Mouse (Mus musculus): ENCODE measurements around the gene Adipor1. TPM values are rescaled to one million over a fixed set of nuclear protein-coding genes. Genes with fewer than 3 reads are reported as not detected.

The Adipor1 gene
- 100 to 1,000 TPM in 1 of 2 experiments, 10 to 100 TPM in 1; 87.0 to 103 TPM for polyA plus RNA-seq (2017; shearing (Covaris generic))

GRCm38 (mm10) chr1:134415168-134415831 is at the start of gene Adipor1:
Gene Adipor1, plus strand, starts transcription at chr1:134415378.

GRCm38 (mm10) chr1:134385666-134386065 is 29.5 kb upstream of the Adipor1 start, which contains the start of gene 4933406M09Rik:
Gene 4933406M09Rik, plus strand, starts transcription at chr1:134385940.

GRCm38 (mm10) chr1:134405509-134406413 is 9.4 kb upstream of the Adipor1 start, which contains the start of gene Cyb5r1:
Gene Cyb5r1, plus strand, starts transcription at chr1:134405559.

GRCm38 (mm10) chr1:134454904-134455824 is 40.0 kb downstream of the Adipor1 start, which contains the start of gene Klhl12:
Gene Klhl12, plus strand, starts transcription at chr1:134455531.

Other genes starting within 250 kb of the Adipor1 start
- gene Chil1, start 233.2 kb upstream of the Adipor1 start, polyA plus RNA-seq (2017; shearing (Covaris generic)), result 1 to 10 TPM in 1 of 2 experiments, under 1 TPM in 1; 0.60 to 2.5 TPM
- gene Mybph, start 221.9 kb upstream of the Adipor1 start, polyA plus RNA-seq (2017; shearing (Covaris generic)), result not detected
- 1 to 10 TPM in 1 of 2 experiments, under 1 TPM in 1; 0.37 to 1.0 TPM for gene Adora1, start 179.9 kb upstream of the Adipor1 start, polyA plus RNA-seq (2017; shearing (Covaris generic))
- not detected for gene Myog, start 125.4 kb upstream of the Adipor1 start, polyA plus RNA-seq (2017; shearing (Covaris generic))
- under 1 TPM in 1 of 2 experiments, not detected in 1; 0.41 TPM for gene Ppfia4, start 82.5 kb upstream of the Adipor1 start, polyA plus RNA-seq (2017; shearing (Covaris generic))
- gene Tmem183a, start 53.4 kb upstream of the Adipor1 start, polyA plus RNA-seq (2017; shearing (Covaris generic)), result 10 to 100 TPM; 58.7 to 61.3 TPM
- gene 4933406M09Rik, start 29.4 kb upstream of the Adipor1 start, polyA plus RNA-seq (2017; shearing (Covaris generic)), result not detected
- 10 to 100 TPM; 19.6 to 26.1 TPM for gene Cyb5r1, start 9.8 kb upstream of the Adipor1 start, polyA plus RNA-seq (2017; shearing (Covaris generic))
- gene Klhl12, start 40.2 kb downstream of the Adipor1 start, polyA plus RNA-seq (2017; shearing (Covaris generic)), result 10 to 100 TPM; 13.3 to 16.9 TPM
- gene Rabif, start 79.3 kb downstream of the Adipor1 start, polyA plus RNA-seq (2017; shearing (Covaris generic)), result 10 to 100 TPM; 38.6 to 57.3 TPM
- gene Mgat4e, start 134.3 kb downstream of the Adipor1 start, polyA plus RNA-seq (2017; shearing (Covaris generic)), result 1 to 10 TPM in 1 of 2 experiments, under 1 TPM in 1; 0.23 to 2.3 TPM
- gene Kdm5b, start 144.8 kb downstream of the Adipor1 start, polyA plus RNA-seq (2017; shearing (Covaris generic)), result 10 to 100 TPM; 47.7 to 49.0 TPM
- gene Syt2, start 231.3 kb downstream of the Adipor1 start, polyA plus RNA-seq (2017; shearing (Covaris generic)), result 1 to 10 TPM in 1 of 2 experiments, under 1 TPM in 1; 0.17 to 1.1 TPM